Mouse (Mus musculus) CH12.LX (cell line): Measurements from ENCODE around the gene Ntn3.

Source experiments
- CHD1 ChIP-seq: IDR thresholded peaks from 2 replicates; pipeline ENCODE4 v1.6.1; 2012; ENCODE audit warnings: low read depth, low read length, improper control_type of control experiment, inconsistent platforms
- CHD2 ChIP-seq: IDR thresholded peaks from 2 replicates; pipeline ENCODE4 v1.6.1; 2011; ENCODE audit warnings: low read length, improper control_type of control experiment
- CTCF ChIP-seq, 2 experiments: IDR thresholded peaks in 1 of 2; conservative IDR thresholded peaks in 1 of 2; 2 replicates each; pipeline ENCODE4 v1.5.1; 2011 to 2012; ENCODE audit warnings: low read depth in 2 of 2, low read length in 2 of 2, improper control_type of control experiment in 1 of 2, inconsistent platforms in 1 of 2, mild to moderate bottlenecking in 1 of 2, moderate library complexity in 1 of 2
- E2F4 ChIP-seq: IDR thresholded peaks from 2 replicates; pipeline ENCODE4 v1.6.1; 2011; ENCODE audit warnings: low read depth, low read length, improper control_type of control experiment; ENCODE audit not compliant: insufficient replicate concordance
- GABPA ChIP-seq: IDR thresholded peaks from 2 replicates; pipeline ENCODE4 v1.6.1; 2012; ENCODE audit warnings: low read depth, low read length, improper control_type of control experiment, inconsistent platforms; ENCODE audit not compliant: insufficient replicate concordance
- PAX5 ChIP-seq: IDR thresholded peaks from 2 replicates; pipeline ENCODE4 v1.6.1; 2012; ENCODE audit warnings: low read length, inconsistent platforms, mixed read lengths
- POLR2A ChIP-seq: IDR thresholded peaks from 2 replicates; pipeline ENCODE4 v1.6.1; 2011; ENCODE audit warnings: low read depth, mild to moderate bottlenecking, improper control_type of control experiment, low read length
- SIN3A ChIP-seq: IDR thresholded peaks from 2 replicates; pipeline ENCODE4 v1.6.1; 2012; ENCODE audit warnings: low read length, improper control_type of control experiment, inconsistent platforms
- TCF12 ChIP-seq: IDR thresholded peaks from 2 replicates; pipeline ENCODE4 v1.6.1; 2014; ENCODE audit warnings: low read depth, mild to moderate bottlenecking, inconsistent platforms, low read length, improper control_type of control experiment
- ZNF384 ChIP-seq: IDR thresholded peaks from 2 replicates; pipeline ENCODE4 v1.6.1; 2012; ENCODE audit warnings: low read depth, low read length, improper control_type of control experiment, inconsistent platforms

DNA sequence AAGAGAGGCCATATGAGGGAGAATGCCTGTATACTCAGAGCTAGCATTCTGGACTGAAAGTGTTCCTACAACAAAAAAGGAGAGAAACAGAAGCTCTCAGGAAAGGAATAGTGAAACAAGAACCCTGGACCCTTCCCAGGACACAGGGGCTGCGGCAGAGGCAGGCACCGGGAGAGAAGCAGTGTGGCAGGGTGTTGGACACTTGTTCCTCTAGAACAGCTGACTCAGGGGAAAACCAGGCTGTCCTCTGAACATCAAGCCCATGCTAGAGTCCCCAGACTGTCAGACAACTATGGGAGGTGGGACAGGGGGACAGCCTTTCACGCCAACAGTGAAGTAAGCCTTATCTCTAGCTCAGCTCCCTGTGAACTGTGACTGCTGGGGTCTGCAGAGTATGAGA, 1.3 kb upstream of the Ntn3 start:
- TF ChIP-seq GABPA = no peak
- TF ChIP-seq CTCF (conservative IDR thresholded peaks at IDR 0.05 in 1 of 2, IDR thresholded peaks at IDR 0.05 in 1 of 2; ENCODE audit: low read depth in 2 of 2, low read length in 2 of 2) = no peak
- TF ChIP-seq CHD1 = no peak
- TF ChIP-seq CHD2 = no peak
- no peak for TF ChIP-seq POLR2A
- no peak for TF ChIP-seq E2F4
- no peak for TF ChIP-seq PAX5
- no peak for TF ChIP-seq ZNF384
- no peak for TF ChIP-seq SIN3A
- TF ChIP-seq TCF12 = no peak
